Mouse (Mus musculus) layer of hippocampus, postnatal 25 days (tissue): ENCODE data around the gene Pcx. TPM values are rescaled to one million over a fixed set of nuclear protein-coding genes. Genes with fewer than 3 reads are reported as not detected.

ENCODE experiments used
- DNase-seq, 2 experiments: peaks; one replicate each; pipeline ENCODE4 v3.0.0; 2022; ENCODE audit warnings: mixed read lengths in 2 of 2, low spot score in 1 of 2; ENCODE audit errors: extremely low spot score in 1 of 2
- total RNA-seq, 2 experiments: library from RNA; stranded (reverse); gene quantifications; 2 replicates each; pipeline ENCODE4 v1.2.3; 2021

Pcx gene
- total RNA-seq = 10 to 100 TPM; 66.6 to 70.6 TPM

DNA sequence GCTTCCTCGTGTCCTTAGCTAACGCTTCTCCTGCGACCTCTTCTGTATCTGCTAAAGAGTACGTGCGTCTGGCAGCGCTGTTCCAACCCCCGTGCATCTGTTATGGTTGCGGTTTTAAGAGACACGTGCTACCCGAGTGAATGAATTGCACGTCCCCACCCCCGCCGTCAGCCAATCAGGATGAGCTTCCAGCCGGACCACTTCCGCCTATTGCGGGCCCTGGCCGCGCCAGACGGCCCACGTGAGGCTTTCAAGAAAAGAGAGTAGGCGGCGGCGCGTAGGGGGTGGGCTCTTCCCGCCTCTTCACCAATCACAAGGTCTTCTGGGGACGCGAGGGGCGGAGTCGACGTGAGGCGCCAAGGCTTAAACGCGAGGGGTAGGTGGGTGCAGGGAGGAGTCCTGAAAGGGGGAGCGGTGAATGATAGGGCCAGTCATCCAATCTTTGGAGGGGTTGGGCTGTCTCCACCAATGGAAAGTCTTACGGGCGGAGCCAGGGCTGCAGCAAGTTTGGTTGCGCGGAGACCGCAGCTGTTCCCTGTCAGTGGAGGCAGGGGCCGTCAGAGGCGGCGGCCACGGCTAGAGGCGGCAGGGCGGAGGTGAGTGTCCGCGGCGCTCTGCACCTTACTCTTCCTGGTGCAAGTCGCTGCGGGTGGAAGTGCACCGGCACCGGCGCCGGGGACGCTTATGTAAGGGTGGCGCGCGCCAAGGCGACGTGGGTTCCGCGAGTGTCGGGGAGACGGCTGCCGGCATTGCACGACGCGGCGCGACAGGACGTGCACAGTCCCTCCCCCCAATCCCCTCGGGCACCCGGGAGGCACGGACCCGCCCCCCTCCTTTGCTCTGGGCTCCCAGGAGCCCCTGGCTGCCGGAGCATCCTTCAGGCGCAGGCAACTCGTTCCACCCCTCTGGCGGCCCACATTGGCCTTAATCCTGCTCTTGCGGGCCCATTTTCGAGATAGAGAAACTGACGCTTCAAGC is at the start of gene Pcx:
Gene Pcx (plus strand): TSS at position 487 of the 978 bp plus-strand sequence.
- peak; percentile 86 to 93 for DNase-seq

DNA sequence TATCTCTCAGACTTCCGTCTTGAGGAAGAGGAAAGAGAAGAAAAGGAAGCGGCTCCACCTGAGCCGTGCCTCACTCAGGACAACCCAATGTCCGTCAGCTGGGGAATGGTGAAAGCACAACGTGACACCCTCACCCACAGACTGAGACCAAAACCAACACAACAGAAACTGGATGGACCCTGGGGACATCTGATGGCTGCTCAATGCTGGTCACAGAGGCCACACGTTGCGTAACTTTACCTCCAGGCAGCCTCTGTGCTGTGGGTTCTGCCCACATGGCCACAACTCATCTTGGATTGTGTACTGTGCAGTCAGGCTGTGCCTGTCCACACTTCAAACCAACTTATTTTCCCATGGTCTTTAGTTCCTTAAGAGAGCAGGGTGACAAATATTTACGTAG is 48.3 kb upstream of the Pcx start:
- no peak for DNase-seq

GRCm38 (mm10) chr19:4464666-4465065 is 45.6 kb upstream of the Pcx start:
- DNase-seq = no peak

- peak in 1 of 2 experiments; percentile 31 for DNase-seq
Measured at GRCm38 (mm10) chr19:4468363-4468762, 41.9 kb upstream of the Pcx start.

DNA sequence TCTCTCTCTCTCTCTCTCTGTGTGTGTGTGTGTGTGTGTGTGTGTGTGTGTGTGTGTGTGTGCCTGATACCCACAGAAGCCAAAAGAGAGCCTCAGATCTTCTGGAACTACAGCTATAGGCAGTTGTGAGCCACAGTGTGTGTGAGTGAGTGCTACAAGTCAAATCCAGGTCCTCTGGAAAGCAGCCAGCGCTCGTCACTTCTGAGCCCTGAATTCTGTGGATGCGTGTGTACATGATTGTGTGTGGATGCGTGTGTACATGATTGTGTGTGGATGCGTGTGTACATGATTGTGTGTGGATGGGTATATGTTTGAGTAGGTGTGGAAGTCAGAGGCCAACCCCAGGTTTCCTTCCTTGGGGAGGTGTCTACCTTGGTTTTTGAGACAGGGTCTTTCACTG is 36.7 kb upstream of the Pcx start:
- no peak for DNase-seq

GRCm38 (mm10) chr19:4474739-4475138 is 35.5 kb upstream of the Pcx start:
- no peak for DNase-seq

DNA sequence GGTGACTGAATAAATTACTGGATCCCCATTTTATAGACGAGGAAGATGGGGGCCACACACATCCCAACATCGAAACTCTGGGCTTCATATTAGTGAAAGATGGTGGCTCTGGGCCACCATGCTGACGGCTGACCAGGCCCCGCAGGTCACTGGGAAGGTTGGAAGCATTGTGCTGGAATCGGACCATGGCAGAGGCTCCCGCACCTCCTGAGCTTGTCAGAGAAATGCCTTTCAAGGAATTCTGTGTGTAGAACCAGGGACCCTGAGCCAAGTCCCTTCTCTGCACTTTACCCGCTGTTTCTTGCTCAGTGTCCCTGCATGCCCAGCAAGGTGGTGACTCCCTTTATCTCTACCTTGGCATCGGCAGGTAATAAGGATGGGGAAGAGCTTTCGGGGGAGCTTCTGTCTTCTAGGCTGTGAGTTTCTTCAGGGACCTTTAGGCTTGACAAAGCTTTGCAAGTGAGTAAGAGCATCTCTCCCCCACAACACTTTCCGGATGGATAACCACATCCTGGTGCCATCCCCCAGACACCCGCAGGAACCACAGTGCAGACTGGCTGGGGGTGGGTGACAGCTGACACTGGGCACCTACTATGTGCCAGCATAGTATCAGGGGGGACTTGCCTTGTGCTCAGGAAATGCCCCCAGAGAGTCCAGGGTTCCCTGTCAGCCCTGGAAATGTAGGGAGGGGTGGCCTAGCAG is 34.9 kb upstream of the Pcx start:
- DNase-seq = no peak

GRCm38 (mm10) chr19:4476601-4477257 is 33.5 kb upstream of the Pcx start:
- peak; percentile 48 to 59 for DNase-seq

DNA sequence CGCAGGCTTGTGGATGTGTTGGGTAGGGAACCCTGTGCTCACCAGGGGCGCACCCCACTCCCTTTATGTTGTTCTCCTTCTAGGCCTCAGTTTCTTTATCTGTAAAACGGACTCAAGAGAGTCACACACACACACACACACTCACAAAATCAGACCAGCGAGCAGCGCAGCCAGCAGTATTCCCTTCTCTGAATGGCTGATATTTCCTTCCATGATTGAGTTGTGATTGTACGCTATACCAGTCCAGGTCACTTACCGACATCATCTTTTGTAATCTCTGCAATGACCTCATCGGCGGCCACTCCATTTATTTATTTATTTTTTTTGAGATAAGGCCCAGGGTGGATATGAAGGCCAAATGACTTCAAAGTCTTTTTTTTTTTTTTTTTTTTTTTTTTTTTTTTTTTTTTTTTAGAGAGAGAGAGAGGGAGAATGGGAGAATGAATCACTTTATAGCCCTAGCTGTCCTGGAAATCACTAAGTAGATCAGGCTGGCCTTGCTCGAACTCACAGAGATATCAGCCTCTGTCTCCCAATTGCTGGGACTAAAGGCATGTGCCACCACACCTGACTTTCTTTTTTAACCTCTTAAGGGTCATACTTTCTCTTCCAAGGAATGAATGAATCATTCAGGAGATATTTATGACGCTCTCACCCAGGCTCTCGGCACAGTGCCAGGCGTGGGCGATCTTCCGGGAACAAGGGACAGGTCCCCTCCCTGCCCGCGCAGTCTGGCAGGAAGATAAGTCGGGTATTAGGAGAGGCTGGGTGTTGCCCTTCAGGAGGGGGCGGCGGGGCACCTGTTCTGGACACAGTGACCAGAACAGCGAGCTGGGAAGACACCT is 32.7 kb upstream of the Pcx start, which contains the start of gene Syt12:
Gene Syt12 (minus strand): TSS at position 103 of the 845 bp plus-strand sequence.
- peak in 1 of 2 experiments; percentile 23 for DNase-seq

GRCm38 (mm10) chr19:4478190-4478516 is 32.1 kb upstream of the Pcx start:
- DNase-seq = no peak

GRCm38 (mm10) chr19:4480041-4480440 is 30.2 kb upstream of the Pcx start:
- DNase-seq = no peak

- no peak for DNase-seq
Measured at GRCm38 (mm10) chr19:4481326-4481725, 28.9 kb upstream of the Pcx start.

- DNase-seq = no peak
Measured at GRCm38 (mm10) chr19:4482111-4482859, 28.0 kb upstream of the Pcx start.

DNA sequence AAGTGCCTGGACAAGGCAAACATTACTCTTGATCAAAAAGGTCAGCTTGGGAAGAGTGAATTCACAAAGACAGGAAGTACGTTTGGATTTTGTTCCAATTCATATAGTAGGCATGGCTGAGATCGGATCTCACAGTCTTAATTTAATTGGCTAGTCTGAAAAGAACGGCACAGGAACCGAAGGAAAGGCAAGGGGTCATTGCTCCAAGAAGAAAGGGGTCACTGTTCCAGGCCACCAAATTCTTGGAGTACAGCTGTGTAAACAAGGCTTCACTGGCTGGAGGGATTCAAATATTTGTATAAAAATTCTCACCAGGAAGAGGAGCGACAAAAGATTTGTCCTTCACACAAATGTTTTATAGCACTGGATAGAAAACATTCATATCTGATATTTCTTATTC is 25.3 kb upstream of the Pcx start:
- no peak for DNase-seq

- DNase-seq = no peak
Measured at GRCm38 (mm10) chr19:4487877-4488276, 22.4 kb upstream of the Pcx start.

DNA sequence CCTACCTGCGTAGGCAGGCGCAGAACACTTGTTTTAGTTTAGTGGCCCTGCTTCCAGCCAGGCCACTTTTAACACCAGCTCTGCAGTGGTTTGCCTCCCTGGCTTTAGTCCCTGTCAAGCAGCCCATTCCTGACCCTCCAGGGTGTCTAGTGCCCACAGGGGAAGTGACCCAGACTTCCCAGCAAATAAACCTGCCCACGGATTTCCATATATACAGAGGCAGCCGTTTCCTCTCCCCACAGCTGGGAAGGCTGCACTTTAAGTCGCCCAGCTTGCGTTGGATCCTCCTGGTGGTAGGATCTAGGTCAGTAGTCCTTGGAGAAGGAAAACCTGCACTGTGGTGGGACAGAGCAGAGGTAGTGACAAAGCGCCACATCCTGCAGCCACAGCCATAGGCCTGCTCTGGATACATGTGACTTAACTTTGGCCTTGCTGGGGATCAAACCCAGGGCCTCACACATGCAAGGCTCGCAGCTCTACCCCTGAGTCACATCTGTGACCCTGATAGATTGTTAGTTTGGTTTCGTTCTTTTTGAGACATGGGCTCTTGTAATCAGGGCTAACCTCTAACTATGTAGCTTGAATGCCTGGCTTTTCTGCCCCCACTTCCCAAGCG is 19.1 kb upstream of the Pcx start:
- no peak for DNase-seq

DNA sequence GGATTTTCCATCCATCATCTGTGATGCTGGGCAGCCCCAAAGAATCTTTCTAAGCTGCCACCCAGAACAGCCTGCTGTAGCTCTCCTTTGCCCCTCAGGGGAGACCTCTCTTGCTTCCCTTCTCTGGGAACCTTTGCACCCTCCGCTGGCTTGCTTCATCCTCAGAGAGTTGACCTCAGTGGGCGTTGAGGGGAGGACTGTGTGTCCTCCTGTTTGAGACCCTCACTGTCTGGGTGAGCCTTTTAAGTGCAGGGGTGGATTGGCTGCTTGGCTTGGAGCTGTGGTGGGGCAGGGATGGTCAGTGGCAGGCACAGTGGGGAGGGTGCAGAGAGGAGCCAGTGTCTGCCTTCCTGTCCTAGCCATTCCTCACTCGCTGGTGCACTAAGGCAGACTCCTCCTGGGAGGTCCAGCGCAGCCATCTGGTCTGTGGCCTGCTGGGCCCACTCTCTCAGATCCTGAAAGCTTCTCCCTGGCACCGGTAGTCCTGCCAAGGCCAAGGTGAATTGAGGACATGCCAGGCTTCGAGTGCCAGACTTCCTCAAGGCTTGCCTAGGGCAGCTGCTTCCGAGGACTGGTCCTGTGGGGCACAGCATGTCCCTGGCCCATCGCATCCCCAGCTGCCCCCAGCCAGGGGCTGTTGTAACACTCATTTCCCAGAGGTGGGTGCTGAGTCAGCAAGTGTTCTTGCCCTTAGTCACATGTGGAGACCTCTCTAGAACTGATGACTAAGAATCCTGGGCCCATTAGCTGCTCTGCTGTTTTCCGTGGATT is 17.6 kb upstream of the Pcx start:
- DNase-seq = no peak

GRCm38 (mm10) chr19:4494707-4495106 is 15.6 kb upstream of the Pcx start:
- DNase-seq = no peak
